Mouse (Mus musculus) retina, adult 2 months (tissue): ENCODE measurements around the gene Zswim3.

Source experiments
- DNase-seq: peaks from one replicate; pipeline ENCODE4 v3.0.0-alpha.2; 2012; ENCODE audit warnings: low read depth, low spot score

The Zswim3 gene

DNA sequence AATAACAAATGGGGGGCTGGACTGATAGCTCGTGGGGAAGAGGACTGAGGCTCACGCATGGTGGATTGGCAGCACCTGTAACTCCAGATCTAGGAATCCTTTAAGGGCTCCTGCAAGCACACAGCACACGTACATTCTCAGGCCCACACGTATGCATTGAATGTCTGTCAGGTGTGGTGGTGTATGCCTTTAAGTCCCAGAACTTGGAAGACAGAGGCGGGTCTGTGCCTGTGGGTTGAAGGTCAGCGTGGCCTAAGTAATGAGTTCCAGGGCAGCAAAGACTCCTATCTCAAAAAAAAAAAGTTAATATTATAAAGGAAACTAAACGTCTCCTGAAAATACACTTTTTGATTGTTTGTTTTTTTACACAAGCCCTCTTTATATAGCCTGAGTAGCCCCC, 1.7 kb downstream of the Zswim3 start:
- DNase-seq = no peak

DNA sequence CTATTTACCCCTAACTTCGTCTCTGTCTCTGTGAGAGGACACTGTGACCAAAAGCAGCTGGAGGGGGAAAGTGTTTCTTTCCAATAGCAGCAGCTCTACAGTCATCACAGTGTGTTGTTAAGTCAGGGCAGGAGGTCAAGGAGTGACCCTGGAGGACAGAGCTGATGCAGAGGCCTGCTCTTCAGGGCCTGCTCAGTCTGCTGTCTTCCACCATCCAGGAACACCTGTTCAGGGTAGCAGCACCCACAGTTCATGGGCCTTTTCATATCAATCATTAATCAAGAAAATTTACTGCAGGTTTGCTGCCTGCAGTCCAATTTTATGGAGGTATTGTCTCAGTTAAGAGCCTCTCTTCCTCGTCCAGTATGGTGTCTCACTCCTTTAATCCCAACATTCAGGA, 8.7 kb downstream of the Zswim3 start:
- DNase-seq = no peak

DNA sequence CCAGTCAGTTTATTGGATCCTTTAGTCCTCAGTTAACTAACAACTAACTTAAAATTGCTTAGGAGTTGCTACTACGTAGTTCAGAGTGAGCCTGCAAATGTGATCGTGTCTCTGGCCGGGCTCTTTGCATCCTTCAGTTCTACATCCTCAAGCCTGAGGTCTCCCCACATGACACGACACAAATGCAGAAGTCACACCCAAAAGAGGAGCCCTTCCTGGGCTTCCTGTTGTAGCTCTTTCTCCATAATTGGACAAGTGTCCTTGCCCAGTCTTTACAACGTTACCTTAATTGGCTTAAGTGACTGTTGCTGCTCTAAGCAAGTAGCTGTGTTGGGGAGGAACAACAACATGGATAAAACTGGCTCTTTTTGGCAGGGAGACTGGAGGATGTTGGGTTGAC, 10.4 kb downstream of the Zswim3 start:
- DNase-seq = no peak

DNA sequence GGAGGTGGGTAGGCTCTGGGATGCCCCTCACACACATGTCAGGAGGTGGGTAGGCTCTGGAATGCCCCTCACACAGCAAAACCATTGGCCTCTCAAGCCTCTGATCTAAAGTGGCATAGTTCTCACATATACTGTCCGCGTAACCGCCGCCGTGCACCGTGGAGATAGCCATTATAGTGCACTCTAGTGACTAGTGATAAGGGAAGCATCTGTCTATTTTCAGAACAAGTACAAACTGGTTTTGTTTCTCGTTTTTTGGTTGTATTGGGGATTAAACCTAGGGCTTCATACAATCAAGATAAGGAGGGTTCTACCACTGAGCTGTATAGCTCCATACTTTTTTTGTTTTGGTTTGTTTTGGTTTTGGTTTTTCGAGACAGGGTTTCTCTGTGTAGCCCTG, 10.9 kb downstream of the Zswim3 start:
- no peak for DNase-seq

DNA sequence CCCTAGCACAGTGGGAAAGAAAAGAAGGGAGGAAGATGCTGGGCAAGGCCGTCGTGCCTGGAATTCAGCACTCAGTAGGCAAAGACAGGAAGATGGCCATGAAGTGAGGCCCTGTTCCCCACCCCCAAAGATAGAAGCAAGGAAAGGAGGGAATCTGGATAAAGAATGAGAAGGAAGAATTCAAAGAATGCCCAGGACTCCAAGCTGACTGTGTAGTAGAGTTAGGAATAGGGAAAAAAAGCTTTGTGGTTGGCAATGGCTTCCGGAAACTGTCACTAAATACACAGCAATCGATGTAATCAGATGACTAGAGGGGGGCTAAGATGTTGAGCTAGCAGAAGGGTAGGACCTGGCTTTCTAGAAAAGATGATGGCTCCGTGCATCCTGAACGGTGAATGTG, 12.3 kb downstream of the Zswim3 start:
- DNase-seq = no peak

DNA sequence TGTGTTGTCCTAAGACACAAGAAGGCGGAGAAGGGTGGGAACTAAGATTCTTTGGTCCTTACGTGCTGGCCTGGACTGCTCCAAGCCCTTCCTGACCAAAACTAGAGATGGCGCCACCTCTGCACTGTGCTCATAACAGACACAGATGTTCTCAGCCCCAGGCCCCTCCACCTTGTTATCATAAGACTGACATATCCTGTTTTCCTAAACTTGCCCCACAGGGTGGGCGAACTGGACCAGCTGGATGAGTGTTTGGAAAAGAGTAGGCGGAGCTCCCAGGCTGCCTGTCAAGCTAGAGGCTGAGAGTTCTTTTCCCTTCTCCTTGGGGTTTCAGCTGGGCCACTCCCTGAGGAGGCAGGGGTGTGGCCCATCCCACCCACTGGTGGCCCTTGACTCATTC, 12.8 kb downstream of the Zswim3 start:
- no peak for DNase-seq

DNA sequence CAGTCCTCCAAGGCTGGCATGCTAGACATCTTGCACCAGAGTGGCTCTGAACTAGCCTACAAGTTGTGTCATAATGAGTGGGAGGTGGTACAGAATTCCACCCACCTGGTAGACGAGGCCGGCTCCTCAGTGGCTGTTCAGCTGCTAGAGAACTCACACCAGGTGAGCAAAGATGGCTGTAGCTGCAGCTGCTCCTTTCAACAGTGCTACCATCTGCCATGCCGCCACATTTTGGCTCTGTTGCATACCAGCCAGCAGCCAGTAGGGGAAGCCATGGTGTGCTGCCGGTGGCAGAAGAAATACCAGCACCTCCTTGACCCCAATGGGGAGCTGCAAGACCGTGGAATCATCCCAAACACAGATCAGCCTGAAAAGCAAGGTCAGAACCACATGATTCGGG, 16.2 kb downstream of the Zswim3 start:
- no peak for DNase-seq

DNA sequence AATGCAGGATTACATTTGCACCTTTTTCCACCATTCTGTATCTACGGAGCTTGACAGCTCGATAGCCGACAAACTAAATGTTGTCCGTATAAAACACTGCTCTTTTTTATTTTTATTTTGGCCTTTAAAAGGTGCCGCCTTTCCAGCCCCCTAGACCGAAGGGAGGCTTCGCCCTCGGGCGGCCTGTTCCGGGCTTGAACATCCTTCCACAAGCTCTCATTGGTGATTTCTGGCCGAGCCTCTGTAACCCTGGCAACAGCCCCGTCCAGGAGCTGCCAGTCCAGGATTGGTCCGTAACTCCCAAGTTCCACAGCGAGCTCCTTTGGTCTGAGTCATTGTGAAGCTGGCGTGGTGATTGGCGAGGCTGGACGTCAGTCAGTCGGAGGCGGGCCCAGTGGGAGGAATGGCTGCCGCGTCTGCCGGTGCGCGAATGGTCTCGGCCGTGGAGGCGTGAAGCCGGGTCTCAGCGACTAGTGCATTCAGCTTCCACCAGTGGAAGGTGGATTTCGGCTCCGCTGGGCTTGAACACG, 17.8 kb downstream of the Zswim3 start, which contains the start of gene Zswim1:
Gene Zswim1 (plus strand): TSS at position 51 of the 530 bp plus-strand sequence.
- peak; percentile 93 for DNase-seq

DNA sequence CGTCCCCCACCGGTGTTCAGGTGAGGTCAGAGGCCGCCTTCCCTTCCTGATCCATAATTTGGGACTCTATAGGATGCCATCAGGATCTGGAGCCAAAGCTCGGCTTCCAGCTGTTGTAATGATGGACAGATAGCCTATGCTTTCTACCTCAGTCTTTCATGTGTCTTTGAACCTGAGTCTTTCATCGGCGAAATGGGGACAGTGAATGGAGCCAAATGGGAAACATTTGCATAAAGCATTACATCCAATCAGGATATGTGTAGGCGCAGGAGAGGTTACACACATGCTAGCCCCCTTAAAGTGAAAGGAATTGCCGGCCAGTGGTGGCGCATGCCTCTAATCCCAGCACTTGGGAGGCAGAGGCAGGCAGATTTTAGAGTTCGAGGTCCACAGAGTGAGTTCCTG, 18.3 kb downstream of the Zswim3 start:
- DNase-seq = no peak

DNA sequence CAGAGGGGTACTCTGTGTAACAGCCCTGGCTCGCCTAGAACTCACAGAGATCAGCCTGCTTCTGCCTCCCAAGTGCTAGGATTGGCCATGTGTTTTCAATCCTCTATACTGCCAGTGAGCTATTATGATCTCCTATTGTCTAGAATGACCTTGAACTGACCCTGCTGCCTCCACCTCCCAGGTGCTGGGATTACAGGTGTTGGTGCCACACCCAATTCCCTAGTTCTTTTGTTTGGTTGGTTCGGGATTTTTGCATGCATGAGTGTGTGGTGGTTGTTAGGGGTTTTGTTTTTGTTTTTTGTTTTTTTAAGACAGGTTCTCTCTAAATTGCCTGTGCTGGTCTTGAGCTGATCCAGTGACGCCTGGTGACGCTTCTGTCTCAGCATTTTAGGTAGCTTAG, 19.1 kb downstream of the Zswim3 start:
- DNase-seq = no peak

DNA sequence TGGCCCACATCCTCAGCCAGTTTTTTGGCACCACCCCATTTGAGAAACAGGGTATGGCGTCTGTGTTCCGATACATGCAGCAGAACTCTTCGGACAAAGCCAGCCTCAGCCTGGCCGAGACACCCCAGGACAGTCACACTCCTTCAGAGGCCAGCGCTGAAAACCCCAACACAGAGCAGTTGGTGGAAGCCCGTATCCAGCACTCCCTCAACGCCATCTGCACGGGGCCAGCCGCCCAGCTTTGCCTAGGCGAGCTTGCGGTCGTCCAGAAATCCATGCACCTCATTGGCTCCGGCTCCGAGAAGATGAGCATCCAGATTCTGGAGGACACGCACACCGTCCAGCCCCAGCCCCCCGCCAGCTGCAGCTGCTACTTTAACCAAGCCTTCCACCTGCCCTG, 20.6 kb downstream of the Zswim3 start:
- DNase-seq = no peak

DNA sequence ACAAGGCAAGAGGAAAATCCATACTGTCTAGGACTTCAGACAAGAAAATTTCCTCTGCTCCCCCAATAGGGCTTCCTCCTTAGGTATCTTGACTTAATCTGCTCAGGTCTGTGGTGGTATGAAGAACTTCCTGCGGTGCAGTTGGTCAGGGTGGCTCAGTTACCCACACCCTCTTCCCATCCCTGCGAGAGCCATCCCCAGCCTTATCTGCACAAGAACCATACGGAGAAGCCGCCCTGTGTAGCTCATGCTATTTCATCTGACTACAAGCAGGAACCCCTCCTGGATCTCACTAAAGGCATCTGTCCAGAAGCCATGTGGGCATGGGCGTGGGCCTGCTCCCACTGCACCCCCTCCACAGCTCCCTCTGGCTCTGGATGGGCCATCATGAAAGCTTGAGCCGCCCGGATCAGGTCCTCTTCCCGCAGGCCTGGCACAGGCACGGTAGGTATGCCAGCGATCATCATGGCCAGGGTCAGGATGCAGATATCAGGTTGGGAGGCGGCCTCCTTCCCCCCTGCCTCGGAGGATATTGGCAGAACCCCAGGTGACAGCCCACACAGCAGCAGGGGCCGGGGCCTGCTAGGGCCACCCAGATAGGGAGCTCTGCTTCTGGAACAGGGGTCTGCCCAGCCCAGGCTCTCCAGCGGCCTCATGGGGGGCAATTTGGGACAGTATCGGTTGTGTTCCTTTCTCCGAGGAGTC, 22.4 kb downstream of the Zswim3 start:
- DNase-seq = no peak

DNA sequence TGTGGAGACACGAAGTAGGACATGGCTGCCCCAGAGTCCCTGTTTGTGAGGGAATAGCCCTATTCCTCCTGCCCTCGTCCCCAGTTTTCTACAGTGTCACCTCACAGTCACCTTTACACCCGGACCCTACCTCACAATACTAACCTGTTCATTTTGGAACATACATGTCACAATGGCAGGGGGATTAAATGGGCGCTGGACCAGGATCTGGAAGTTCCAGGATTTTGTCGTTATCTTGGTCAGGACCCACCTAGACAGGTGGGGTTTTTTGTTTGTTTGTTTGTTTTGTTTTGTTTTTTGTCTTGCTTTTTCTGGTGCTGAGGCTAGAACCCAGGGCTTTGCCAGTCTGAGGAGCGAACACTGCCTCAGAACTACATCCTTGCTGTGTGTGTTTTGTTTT, 23.5 kb downstream of the Zswim3 start, which contains the start of gene Spata25:
Gene Spata25 (minus strand): TSS at position 101 of the 400 bp plus-strand sequence.
- no peak for DNase-seq

DNA sequence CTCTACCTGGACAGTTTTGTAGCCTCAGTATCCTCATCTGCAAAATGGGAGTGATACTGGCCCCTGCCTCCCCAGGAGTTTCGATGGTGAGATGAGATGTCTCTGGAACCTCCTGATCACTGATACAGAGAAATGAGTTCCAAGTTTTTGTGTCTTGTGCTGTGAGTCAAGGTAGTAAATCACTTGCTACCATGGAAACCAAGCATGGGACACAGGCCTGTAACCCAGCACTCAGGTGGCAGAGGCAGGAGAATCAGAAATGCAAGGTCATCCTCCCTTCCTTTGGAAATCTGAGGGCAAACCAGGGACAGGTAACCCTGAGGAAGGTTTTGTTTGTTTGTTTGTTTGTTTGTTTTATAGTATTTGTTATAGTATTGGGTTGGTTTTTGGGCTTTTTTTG, 24.2 kb downstream of the Zswim3 start:
- DNase-seq = no peak

DNA sequence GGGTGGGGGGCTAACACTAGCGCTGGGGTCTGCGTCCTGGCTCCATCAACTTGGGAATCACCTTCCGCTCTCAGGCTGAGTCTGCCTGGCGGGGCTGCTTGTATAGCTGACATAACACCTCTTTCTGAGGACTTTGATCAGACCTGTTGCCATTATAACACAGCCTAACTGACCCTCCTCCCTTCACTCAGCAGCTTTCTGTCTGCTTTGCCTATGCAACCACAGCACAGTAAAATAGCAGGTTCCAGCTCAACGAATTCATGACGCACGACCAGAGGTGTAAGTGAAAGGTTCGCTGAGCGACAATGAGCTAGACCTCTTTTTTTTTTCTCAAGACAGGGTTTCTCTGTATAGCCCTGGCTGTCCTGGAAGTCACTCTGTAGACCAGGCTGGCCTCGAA, 26.1 kb downstream of the Zswim3 start:
- no peak for DNase-seq

DNA sequence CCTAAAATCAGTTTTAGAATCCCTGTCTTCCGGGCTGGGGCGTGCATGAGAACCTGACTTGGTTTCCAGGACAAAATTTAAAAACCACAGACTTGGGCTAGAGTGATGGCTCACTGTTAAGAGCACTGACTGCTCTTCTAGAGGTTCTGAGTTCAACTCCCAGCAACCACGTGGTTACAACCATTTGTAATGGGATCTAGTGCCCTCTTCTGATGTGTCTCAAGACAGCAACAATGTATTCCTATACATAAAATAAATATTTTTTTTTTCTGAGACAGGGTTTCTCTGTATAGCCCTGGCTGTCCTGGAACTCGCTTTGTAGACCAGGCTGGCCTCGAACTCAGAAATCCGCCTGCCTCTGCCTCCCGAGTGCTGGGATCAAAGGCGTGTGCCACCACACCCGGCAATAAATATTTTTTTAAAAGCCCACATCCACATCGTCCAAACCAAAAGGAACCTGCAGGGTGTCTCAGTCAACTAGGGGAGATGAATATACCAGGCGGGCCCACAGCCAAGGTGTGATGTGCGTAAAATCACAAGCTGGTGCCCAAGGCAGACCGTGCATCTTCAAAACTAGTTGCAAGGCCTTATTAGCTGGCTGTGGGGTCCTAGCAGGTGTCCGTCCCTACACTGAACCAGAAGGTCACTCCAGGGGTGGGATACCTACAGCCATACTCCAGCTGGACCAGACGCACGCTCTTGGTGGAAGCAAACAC, 27.3 kb downstream of the Zswim3 start:
- DNase-seq = no peak

DNA sequence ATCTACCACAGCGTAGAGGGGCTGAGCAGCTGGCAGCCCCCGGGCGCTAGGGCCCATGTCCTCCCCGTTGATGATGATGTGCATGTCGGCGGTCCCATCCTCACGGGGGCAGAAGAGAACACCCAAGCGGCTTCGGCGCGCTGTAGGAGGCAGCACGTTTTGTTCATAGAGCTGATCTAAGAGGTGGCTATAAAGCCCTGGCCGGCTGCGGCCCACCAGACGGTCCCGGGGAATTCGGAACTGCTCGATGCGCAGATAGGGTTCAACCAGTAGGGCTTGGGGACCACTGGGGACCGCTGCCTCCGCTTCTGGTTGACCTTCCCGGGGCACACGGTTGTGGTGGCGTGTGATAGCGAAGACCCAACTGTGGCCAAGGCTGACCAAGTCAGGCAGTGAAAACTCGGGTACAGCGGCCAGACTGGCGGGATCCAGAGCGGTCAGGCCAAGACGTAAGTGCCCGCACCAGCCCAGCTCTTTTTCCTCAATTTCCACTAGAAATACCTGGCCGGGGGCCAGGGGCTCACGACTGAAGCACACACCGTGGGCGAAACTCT, 27.9 kb downstream of the Zswim3 start, which contains the start of gene Ctsa:
Gene Ctsa (plus strand): TSS at position 126 of the 554 bp plus-strand sequence.
- DNase-seq = peak; percentile 43

DNA sequence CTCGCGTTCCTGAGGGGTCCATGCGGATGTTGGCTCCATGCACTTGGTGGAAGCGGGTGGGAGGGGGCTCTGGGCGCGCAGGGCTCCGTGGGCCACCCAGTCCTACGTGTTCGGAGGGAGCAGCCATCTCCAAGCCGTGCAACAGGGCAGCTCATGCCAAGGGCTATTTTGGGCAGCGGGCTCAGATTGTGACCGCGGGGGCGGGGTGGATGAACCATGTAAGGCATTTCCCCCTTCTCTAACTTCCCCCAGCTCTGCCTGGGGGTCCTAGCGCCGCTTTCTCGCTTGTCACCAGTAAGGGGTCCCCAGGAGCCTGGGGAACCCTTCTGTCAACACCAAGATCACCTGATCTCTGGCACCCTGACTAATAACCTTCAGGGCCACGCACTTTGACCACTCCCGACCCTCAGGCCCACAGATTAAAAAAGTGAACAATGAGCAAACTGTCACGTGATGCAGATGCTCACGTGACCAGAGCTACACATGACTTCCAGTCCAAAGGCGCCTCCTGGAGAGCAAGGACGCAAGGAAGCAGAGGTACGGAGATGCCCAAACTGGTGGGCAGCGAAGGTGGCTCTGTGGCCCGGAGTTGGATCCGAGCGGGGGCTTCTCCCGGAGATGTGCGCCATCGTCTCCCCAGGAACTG, 28.5 kb downstream of the Zswim3 start, which contains the start of gene Neurl2:
Gene Neurl2 (minus strand): TSS at position 143 of the 646 bp plus-strand sequence.
- peak; percentile 92 for DNase-seq

DNA sequence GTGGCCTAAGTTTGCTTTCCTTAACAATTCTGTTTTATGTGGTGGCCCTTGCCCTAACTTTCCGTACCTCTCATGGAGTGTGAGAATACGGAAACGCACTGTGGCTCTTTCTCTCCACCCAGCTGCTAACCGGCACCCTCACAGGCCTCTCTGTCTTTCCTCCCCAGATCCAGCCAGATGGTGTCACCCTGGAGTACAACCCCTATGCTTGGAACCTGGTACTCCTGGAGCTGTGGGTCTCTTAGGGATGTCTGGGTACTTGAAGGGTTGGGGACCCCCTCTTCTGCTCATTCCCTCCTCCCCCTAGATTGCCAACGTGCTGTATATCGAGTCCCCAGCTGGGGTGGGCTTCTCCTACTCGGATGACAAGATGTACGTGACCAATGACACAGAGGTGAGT, 29.6 kb downstream of the Zswim3 start:
- no peak for DNase-seq

DNA sequence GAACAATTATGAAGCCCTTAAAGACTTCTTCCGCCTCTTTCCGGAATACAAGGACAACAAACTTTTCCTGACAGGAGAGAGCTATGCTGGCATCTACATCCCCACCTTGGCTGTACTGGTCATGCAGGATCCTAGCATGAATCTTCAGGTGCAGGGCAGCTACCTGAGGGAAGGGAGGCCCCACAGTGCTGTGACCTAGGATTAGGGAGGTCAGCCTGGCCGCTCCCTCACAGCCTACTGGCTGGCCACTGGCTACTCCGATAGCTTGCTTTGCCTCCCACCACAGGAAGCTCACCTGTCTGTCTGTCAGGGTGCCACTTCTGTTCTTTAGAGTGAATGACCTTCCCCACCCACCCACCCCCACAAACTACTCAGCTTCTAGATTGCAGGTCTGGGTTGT, 30.3 kb downstream of the Zswim3 start:
- no peak for DNase-seq

DNA sequence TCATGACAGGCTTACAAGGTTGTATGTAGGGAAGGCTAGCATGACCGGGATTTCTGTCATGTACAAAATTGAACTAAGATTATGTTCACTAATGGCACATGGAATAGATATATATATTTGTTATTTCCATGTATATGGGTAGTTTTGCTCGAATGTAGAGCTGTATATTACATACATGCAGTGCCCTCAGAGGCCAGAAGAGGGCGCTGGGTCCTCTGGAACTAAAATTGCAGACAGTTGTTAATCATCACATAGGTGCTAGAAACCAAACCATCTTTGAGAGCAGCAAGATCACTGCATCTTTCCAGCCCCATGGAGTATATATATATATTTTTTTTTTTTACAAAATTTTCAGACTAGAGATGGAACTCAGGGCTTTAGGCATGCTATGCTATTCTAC, 40.9 kb downstream of the Zswim3 start:
- no peak for DNase-seq

DNA sequence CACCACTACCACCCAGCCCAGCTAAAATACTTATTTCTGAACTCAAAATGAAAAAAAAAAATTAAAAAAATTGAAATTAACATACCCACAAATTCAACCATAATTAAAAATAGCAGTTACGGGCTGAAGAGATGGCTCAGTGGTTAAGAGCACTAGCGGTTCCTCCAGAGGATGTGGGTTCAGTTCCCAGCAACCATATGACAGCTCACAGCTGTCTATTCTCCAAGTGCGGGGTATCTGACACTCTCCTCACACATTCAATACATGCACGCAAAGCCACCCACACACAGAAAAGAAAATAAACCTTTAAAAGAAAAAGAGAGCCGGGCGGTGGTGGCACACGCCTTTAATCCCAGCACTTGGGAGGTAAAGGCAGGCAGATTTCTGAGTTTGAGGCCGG, 45.2 kb downstream of the Zswim3 start:
- DNase-seq = no peak
